Mouse (Mus musculus): ENCODE data around the gene Syf2.

DNA sequence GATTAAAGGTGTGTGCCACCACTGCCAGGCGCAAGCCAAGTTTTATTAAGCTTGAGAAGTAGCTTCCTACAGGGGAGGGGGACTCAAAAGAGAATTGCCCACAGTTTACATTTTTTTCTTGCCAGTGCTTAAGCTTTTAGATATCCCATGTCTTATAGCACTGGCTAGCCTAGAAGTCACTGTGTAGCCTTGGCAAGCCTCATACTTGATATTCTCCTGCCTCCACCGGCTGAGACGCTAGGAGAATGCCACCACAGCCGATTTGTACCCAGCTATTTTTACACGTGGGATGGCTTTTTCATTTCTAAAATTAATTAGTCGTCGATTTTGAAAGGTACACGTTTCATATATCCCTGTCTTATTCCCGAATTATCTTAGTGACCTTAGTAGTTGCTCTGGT, 508 bp upstream of the Syf2 start:
- TF ChIP-seq POLR2A (IDR thresholded peaks at IDR 0.05; ENCODE audit: low read depth, low read length) (no peak), CTCF (IDR thresholded peaks at IDR 0.05; ENCODE audit: extremely low read depth, insufficient read depth, insufficient read length, insufficient replicate concordance) (no peak)
